Mouse (Mus musculus): ENCODE measurements around the gene Guk1. TPM values are rescaled to one million over a fixed set of nuclear protein-coding genes. Genes with fewer than 3 reads are reported as not detected.

Guk1 gene
- polyA plus RNA-seq, 1 experiment = 54.9 TPM

DNA sequence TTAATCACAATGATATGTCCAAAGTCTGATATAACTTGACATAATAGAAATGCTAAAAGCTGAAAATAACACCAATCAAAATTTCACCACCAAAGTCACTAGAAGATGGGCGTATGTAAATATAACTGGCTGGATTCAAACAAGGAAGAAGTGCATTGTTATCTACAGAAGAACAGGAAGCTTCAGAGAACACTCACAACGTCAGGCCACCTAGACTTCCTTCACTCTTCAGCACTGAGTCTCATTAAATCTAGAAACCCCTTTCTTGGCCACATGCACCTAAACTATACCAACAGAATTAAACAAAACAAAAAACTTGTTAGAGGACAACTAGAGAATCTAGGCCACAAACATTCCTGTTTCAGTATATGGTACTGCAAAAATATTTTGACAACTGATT is 32.5 kb upstream of the Guk1 start:
- H3K9me3 ChIP-seq (replicated peaks; ENCODE audit: control insufficient read depth, insufficient read depth, low read length, poor library complexity, severe bottlenecking) = no peaks in the 10 kb centered on the region
- no peak overlapping the region for H3K9ac ChIP-seq (ENCODE audit: low read depth, poor library complexity, severe bottlenecking)
- H3K4me1 ChIP-seq (ENCODE audit: control insufficient read depth, insufficient read depth, low read length) = peaks cover 5% of the 10 kb centered on the region
- TF ChIP-seq EP300 (IDR thresholded peaks at IDR 0.05; ENCODE audit: insufficient read depth, low read depth, low read length) (no peak), CTCF (IDR thresholded peaks at IDR 0.05; ENCODE audit: low read depth, low read length) (no peak), POLR2A (IDR thresholded peaks at IDR 0.05; ENCODE audit: insufficient read depth, low read length) (no peak)
- peaks cover 16% of the 10 kb centered on the region; the same call in 1 of the 2 replicates for H3K36me3 ChIP-seq (ENCODE audit: control insufficient read depth, insufficient read depth, low read length, poor library complexity, severe bottlenecking)
- H3K27ac ChIP-seq (ENCODE audit: insufficient read depth, low read length) = no peak overlapping the region
- no peaks in the 10 kb centered on the region for H3K27me3 ChIP-seq (ENCODE audit: control insufficient read depth, insufficient read depth, low read length, poor library complexity, severe bottlenecking)
- H3K4me3 ChIP-seq (ENCODE audit: low read depth, low read length) = no peak overlapping the region

DNA sequence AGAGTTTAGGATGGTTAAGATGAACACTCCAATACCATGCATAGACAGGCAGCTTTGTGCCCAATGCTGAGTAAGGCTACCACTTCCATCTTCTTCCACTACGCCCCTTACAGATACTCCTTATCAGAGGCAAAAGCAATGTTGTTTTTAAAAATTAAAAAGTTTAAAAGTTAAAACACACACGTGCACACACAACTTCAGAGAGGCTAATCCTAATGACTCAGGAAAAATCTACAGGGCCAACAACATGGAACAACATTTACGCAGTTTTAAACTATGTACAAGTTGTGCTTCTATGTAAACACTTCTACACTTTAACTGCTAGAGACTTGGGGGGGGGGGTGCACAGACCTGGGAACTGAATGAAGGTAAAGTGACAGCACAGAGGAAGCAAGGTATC is 32.0 kb upstream of the Guk1 start:
- Histone ChIP-seq H3K9me3 (replicated peaks; ENCODE audit: control insufficient read depth, insufficient read depth, low read length, poor library complexity, severe bottlenecking) (no peaks in the 10 kb centered on the region), H3K9ac (ENCODE audit: low read depth, poor library complexity, severe bottlenecking) (no peak overlapping the region), H3K4me1 (ENCODE audit: control insufficient read depth, insufficient read depth, low read length) (peaks cover 5% of the 10 kb centered on the region), H3K4me3 (ENCODE audit: low read depth, low read length) (no peak overlapping the region), H3K27me3 (ENCODE audit: control insufficient read depth, insufficient read depth, low read length, poor library complexity, severe bottlenecking) (no peaks in the 10 kb centered on the region), H3K27ac (ENCODE audit: insufficient read depth, low read length) (no peak overlapping the region), H3K36me3 (ENCODE audit: control insufficient read depth, insufficient read depth, low read length, poor library complexity, severe bottlenecking) (peaks cover 17% of the 10 kb centered on the region; the same call in 1 of the 2 replicates)
- TF ChIP-seq CTCF (IDR thresholded peaks at IDR 0.05; ENCODE audit: low read depth, low read length) (no peak), POLR2A (IDR thresholded peaks at IDR 0.05; ENCODE audit: insufficient read depth, low read length) (no peak), EP300 (IDR thresholded peaks at IDR 0.05; ENCODE audit: insufficient read depth, low read depth, low read length) (no peak)

DNA sequence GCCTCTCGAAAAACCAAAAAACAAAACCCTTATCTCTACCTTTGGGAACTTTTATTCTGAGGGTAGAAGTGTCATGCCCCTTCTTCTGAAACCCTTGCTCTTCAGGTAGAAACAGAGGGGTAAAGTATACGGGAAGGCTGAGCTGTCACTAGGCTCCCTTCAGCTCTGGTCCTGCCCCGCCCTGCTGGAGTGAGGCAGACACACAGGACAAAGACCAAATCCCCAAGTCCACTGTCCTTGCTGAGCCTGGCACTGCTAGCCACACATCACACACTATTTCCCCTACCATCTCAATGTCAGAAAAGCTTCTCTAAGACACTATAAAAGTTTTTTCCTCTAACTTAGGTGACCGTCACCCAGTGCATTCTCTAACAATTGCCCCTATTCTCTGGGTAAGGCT is 30.3 kb upstream of the Guk1 start:
- H3K9me3 ChIP-seq (replicated peaks; ENCODE audit: control insufficient read depth, insufficient read depth, low read length, poor library complexity, severe bottlenecking) = no peaks in the 10 kb centered on the region
- H3K9ac ChIP-seq (ENCODE audit: low read depth, poor library complexity, severe bottlenecking) = no peak overlapping the region
- H3K27ac ChIP-seq (ENCODE audit: insufficient read depth, low read length) = no peak overlapping the region
- H3K4me1 ChIP-seq (ENCODE audit: control insufficient read depth, insufficient read depth, low read length) = peaks cover 5% of the 10 kb centered on the region
- peaks cover 21% of the 10 kb centered on the region for H3K36me3 ChIP-seq (ENCODE audit: control insufficient read depth, insufficient read depth, low read length, poor library complexity, severe bottlenecking)
- H3K4me3 ChIP-seq (ENCODE audit: low read depth, low read length) = no peak overlapping the region
- H3K27me3 ChIP-seq (ENCODE audit: control insufficient read depth, insufficient read depth, low read length, poor library complexity, severe bottlenecking) = no peaks in the 10 kb centered on the region
- TF ChIP-seq POLR2A (IDR thresholded peaks at IDR 0.05; ENCODE audit: insufficient read depth, low read length) (no peak), EP300 (IDR thresholded peaks at IDR 0.05; ENCODE audit: insufficient read depth, low read depth, low read length) (no peak), CTCF (IDR thresholded peaks at IDR 0.05; ENCODE audit: low read depth, low read length) (no peak)

DNA sequence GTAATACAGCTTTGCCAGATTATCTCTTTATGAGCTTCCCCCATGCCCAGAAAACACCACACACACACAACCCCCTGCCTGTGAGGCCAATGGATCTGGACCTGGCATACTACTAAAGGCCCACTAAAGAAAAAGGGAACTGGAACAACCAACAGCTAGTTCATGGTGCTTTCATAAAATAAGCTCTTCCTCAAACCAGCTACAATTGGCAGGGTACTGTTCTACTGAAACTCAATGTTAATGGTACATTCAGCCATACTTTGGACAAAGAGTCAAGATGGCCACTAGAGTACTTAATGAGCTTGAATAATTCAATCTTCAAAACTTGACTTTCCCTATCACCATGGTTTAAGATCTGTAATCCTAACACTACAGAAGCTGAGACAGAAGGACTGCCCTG is 29.6 kb upstream of the Guk1 start:
- no peak for TF ChIP-seq EP300 (IDR thresholded peaks at IDR 0.05; ENCODE audit: insufficient read depth, low read depth, low read length)
- TF ChIP-seq POLR2A (IDR thresholded peaks at IDR 0.05; ENCODE audit: insufficient read depth, low read length) = no peak
- TF ChIP-seq CTCF (IDR thresholded peaks at IDR 0.05; ENCODE audit: low read depth, low read length) = no peak
- H3K4me3 ChIP-seq (ENCODE audit: low read depth, low read length) = no peak overlapping the region
- no peaks in the 10 kb centered on the region for H3K27me3 ChIP-seq (ENCODE audit: control insufficient read depth, insufficient read depth, low read length, poor library complexity, severe bottlenecking)
- no peak overlapping the region for H3K9ac ChIP-seq (ENCODE audit: low read depth, poor library complexity, severe bottlenecking)
- no peak overlapping the region for H3K27ac ChIP-seq (ENCODE audit: insufficient read depth, low read length)
- H3K4me1 ChIP-seq (ENCODE audit: control insufficient read depth, insufficient read depth, low read length) = peaks cover 3% of the 10 kb centered on the region
- peaks cover 21% of the 10 kb centered on the region for H3K36me3 ChIP-seq (ENCODE audit: control insufficient read depth, insufficient read depth, low read length, poor library complexity, severe bottlenecking)
- no peaks in the 10 kb centered on the region for H3K9me3 ChIP-seq (replicated peaks; ENCODE audit: control insufficient read depth, insufficient read depth, low read length, poor library complexity, severe bottlenecking)

DNA sequence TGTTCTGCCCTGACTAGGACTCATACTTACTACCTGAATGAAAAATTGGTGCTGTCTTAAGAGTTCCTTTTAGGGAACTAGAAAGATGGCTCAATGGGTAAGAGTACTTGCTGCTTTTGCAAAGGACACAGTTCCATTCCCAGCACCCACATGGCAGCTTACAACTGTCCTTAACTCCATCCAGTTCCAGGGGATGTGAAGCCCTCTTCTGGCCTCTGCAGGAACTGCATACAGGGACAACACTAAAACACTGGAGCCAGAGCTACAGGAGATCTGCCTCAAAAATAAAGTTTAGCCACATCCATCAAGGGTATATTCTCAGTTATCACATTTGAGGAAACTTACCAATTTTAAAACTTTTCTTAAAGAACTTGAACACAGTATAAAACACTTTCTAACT is 27.1 kb upstream of the Guk1 start:
- H3K27me3 ChIP-seq (ENCODE audit: control insufficient read depth, insufficient read depth, low read length, poor library complexity, severe bottlenecking) = no peaks in the 10 kb centered on the region
- no peak overlapping the region for H3K4me3 ChIP-seq (ENCODE audit: low read depth, low read length)
- H3K36me3 ChIP-seq (ENCODE audit: control insufficient read depth, insufficient read depth, low read length, poor library complexity, severe bottlenecking) = peaks cover 28% of the 10 kb centered on the region
- H3K9ac ChIP-seq (ENCODE audit: low read depth, poor library complexity, severe bottlenecking) = 0 out of 2 replicates have a peak overlapping the region, but pooled peaks have one; percentile 19
- H3K27ac ChIP-seq (ENCODE audit: insufficient read depth, low read length) = peak overlapping the region; percentile 84
- TF ChIP-seq EP300 (IDR thresholded peaks at IDR 0.05; ENCODE audit: insufficient read depth, low read depth, low read length) (no peak), POLR2A (IDR thresholded peaks at IDR 0.05; ENCODE audit: insufficient read depth, low read length) (no peak), CTCF (IDR thresholded peaks at IDR 0.05; ENCODE audit: low read depth, low read length) (peak; percentile 49)
- H3K4me1 ChIP-seq (ENCODE audit: control insufficient read depth, insufficient read depth, low read length) = no peaks in the 10 kb centered on the region
- H3K9me3 ChIP-seq (replicated peaks; ENCODE audit: control insufficient read depth, insufficient read depth, low read length, poor library complexity, severe bottlenecking) = no peaks in the 10 kb centered on the region

DNA sequence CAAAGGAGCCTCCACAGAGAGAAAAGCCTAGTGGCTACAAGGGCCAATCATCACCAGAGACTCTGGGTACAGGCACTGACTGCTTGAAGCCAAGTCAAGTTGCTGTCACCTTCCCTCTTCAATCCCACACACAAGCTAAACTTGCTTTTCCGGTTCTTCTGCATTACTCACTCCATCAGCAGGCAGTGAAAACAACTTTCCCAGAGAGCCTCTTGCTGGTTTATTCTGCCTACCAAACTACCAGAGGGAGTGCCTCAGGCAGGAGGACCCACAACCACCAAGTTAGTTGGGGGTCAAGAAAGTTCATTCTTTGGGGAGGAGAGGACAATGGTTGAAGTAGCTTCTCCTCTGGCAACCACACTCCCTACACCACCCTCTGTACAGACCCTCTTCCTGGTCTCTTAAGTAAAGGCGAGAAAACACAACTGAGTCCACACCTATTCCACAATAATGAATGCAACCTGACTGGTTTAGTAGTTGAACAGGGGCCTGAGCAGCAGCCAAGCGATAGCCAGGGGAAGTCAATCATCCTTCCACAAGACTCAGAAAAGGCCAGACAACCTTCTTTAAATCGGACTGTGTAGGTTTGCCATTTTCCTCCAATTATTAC is 26.5 kb upstream of the Guk1 start:
- Histone ChIP-seq H3K4me3 (ENCODE audit: low read depth, low read length) (no peak overlapping the region), H3K36me3 (ENCODE audit: control insufficient read depth, insufficient read depth, low read length, poor library complexity, severe bottlenecking) (peaks cover 24% of the 10 kb centered on the region), H3K9ac (ENCODE audit: low read depth, poor library complexity, severe bottlenecking) (0 out of 2 replicates have a peak overlapping the region, but pooled peaks have one; percentile 19), H3K27me3 (ENCODE audit: control insufficient read depth, insufficient read depth, low read length, poor library complexity, severe bottlenecking) (no peaks in the 10 kb centered on the region), H3K4me1 (ENCODE audit: control insufficient read depth, insufficient read depth, low read length) (no peaks in the 10 kb centered on the region), H3K27ac (ENCODE audit: insufficient read depth, low read length) (peak overlapping the region; percentile 84), H3K9me3 (replicated peaks; ENCODE audit: control insufficient read depth, insufficient read depth, low read length, poor library complexity, severe bottlenecking) (no peaks in the 10 kb centered on the region)
- TF ChIP-seq EP300 (IDR thresholded peaks at IDR 0.05; ENCODE audit: insufficient read depth, low read depth, low read length) (no peak), POLR2A (IDR thresholded peaks at IDR 0.05; ENCODE audit: insufficient read depth, low read length) (no peak), CTCF (IDR thresholded peaks at IDR 0.05; ENCODE audit: low read depth, low read length) (no peak)

Data from ES-Bruce4 (cell line).